Mouse (Mus musculus): Measurements from ENCODE around the gene Dthd1.

Dthd1 gene

DNA sequence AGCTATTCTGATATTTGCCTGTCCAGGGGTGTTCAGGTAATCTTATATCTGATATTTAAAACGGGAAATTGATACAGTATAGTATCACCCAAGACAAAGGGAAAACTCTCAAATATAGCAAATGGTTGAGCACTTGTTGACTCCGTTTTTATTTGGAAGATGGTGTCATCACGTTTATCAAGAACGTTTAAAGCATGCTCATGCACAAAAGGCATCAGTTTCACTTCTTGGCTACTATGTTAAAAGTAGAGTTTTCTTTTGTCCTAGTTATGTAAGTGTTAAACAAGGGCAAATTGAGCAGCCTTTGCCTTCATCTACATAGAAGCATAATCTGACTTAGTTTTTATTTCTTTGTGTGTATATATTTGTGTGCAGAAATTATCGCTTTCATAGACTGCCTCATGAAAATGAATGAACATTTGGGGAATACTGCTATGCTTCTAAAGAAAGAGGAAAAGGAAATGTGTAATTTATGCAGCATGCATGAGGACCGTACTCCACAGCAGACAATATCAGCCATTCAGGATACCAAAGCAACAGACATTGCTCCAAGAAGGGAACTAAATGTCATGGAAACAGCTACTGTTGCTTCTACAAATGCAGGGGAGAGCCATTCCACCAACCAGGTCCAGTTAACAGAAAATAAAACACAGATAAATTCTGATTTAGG lies at the start of gene Dthd1:
TSS of gene Dthd1 (plus strand) at position 422 of the 670 bp plus-strand sequence.
- peak; percentile 80 for ATAC-seq (ENCODE audit: low TSS enrichment)

GRCm38 (mm10) chr5:62764161-62764560 lies 49.5 kb upstream of the Dthd1 start:
- no peak for ATAC-seq (ENCODE audit: low TSS enrichment)

- peak; percentile 10; the same call in 1 of the 2 replicates for ATAC-seq (ENCODE audit: low TSS enrichment)
Measured at GRCm38 (mm10) chr5:62765459-62765783, 48.2 kb upstream of the Dthd1 start.

DNA sequence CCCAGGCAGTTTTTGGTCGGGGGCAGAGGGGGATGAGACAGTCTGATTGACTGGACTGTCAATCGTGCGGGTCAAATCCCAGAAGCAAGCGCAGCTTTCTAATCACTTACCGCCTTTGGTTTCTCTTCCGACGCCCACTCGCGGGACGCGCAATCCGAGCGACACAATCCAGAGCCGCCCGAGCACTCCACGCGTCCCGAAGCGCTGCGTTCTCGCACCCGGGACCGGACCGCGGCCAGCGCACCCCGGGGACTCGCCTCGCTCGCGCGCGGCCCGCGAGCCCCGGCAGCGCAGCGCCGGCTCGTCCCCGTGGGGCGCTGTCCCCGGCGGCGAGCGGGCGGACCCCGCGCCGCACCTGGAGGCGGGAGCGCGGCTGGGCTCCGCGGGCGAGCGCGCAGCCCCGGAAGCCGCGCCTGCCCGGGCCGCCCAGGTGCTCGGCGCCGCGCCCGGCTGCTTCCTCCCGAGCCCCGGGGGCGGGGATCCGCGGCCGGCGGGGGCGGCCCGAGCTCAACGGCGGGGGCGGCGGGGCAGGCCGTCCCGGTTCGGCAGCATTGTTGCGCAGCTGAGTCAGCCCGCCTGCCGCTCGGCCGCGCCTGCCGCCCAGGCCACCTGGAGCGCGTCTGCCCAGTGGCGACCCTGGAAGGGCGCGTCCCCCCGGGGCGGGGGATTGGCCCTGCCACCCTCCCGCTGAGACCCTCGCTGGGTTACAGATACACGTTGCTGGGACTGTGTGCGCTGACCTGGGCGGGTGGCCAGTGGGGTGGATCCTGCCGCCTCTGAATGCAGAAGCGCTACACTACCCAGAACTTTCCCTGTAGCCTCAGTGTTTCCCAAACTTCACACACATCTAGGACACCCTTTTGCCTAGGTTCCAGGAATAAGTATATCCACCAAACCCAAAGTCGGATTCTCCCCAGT lies 47.6 kb upstream of the Dthd1 start, which contains the start of gene Arap2:
TSS of gene Arap2 (minus strand) at position 376 of the 918 bp plus-strand sequence.
- ATAC-seq (ENCODE audit: low TSS enrichment) = peak; percentile 58

GRCm38 (mm10) chr5:62771775-62772599 lies 41.6 kb upstream of the Dthd1 start:
- peak; percentile 72 for ATAC-seq (ENCODE audit: low TSS enrichment)

DNA sequence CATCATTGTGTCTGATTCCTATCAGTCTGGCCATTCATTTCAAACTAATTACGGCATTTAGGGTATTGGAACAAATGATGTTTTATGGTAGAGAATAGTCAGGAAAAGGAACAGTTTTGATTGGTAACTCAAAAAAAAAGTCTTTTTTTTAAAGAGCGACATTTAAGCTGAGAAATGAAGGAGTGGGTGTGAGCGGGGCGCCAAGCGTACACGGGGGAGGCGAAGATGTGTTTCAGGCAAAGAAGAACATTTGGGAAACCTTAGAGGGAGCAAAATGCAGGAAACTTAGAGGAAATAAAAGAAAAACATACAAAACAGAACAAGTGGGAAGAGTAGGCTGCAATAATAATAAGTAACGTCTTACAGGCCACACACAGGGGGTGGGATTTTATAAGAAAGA lies 35.8 kb upstream of the Dthd1 start:
- ATAC-seq (ENCODE audit: low TSS enrichment) = peak; percentile 90

DNA sequence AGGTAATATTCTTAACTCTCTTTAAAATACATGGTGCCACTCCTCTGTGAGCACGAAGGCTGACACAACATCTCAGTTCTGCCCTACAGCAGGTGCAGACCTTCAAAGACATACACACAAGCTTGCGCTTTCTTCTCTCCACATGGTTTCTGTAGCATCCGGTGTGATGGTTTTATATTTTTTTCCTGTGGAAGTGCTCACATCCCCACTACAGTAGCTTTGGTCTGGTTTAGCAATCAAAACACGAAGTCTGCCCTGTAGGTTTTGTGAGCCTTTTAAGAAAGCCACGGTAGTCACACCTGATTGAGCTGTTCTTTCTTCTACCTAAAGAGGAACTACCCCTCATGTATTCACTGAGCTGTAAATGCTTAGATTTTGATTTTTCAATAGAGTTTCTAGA lies 34.9 kb upstream of the Dthd1 start:
- peak; percentile 50 for ATAC-seq (ENCODE audit: low TSS enrichment)

GRCm38 (mm10) chr5:62786809-62787208 lies 26.8 kb upstream of the Dthd1 start:
- ATAC-seq (ENCODE audit: low TSS enrichment) = no peak

DNA sequence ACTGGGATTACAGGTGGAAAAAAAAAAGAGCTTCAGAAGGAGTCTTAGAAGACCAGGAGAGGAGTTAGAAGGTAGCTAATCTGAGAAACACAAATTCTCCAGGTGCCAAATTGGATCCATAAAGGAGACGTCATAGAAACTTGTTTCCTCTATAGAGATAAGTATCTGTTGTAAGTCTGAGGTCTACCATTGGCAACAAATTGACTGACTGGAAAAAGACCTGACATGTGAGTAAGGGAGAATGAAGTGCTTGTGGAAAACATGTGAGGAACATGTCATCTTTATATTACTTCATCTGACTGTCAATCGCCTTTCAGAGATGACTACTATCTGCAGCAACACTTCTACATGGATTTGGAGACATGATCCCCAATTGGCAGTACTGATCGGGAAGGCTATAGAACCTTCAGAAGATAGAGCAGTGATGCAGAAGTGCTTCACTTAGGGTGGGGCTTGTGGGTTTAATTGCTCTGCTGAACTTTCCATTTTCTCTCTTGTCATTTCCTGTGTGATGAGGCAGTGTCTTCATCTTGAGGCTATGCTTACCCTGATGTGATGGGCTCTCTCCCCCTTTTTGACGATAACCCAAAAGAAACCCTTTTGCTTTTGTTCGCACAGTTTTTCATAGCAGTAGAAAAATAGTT lies 22.6 kb upstream of the Dthd1 start:
- ATAC-seq (ENCODE audit: low TSS enrichment) = no peak

DNA sequence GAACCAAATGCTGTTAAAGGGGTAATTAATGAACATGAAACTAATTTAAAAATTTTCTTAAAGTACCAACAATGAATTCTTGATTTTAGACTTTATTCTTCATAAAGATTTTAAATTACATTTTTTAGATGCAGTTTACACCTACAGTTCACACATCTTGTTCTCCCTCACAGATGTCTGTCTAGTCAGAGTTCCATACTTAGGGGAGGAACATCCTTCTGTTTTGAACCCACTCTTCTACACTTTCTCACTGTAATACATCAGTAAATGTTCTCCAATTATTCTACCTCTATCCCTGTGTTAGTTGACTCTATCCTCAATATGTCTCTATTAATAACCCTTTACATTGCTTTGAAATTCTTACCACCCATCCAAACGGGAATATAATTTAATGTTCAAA lies 20.8 kb upstream of the Dthd1 start:
- peak; percentile 96 for ATAC-seq (ENCODE audit: low TSS enrichment)

GRCm38 (mm10) chr5:62814072-62814414 lies 420 bp downstream of the Dthd1 start:
- ATAC-seq (ENCODE audit: low TSS enrichment) = peak; percentile 39

DNA sequence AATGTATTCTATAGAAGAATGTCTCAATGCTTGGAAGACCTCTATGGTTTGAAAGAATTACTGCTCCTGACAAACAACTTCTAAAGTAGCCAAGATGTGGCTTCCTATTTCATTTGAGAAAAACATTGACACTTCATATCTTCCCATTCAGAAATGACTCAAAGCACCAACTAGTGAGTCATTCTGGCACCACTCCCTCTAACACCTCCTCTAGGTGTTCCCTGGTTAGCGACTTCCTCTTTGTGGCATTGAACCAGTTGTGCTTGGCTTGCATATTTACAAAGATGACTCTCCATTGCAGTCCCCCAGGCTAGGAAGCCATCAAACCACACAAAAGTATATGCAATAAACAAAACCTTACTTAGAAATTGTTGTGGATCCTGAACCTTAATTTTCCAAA lies 2.1 kb downstream of the Dthd1 start:
- ATAC-seq (ENCODE audit: low TSS enrichment) = peak; percentile 55; the same call in 1 of the 2 replicates

GRCm38 (mm10) chr5:62819567-62819966 lies 5.9 kb downstream of the Dthd1 start:
- no peak for ATAC-seq (ENCODE audit: low TSS enrichment)

GRCm38 (mm10) chr5:62820363-62821271 lies 7.0 kb downstream of the Dthd1 start:
- ATAC-seq (ENCODE audit: low TSS enrichment) = no peak

GRCm38 (mm10) chr5:62842955-62843730 lies 29.5 kb downstream of the Dthd1 start:
- ATAC-seq (ENCODE audit: low TSS enrichment) = no peak

DNA sequence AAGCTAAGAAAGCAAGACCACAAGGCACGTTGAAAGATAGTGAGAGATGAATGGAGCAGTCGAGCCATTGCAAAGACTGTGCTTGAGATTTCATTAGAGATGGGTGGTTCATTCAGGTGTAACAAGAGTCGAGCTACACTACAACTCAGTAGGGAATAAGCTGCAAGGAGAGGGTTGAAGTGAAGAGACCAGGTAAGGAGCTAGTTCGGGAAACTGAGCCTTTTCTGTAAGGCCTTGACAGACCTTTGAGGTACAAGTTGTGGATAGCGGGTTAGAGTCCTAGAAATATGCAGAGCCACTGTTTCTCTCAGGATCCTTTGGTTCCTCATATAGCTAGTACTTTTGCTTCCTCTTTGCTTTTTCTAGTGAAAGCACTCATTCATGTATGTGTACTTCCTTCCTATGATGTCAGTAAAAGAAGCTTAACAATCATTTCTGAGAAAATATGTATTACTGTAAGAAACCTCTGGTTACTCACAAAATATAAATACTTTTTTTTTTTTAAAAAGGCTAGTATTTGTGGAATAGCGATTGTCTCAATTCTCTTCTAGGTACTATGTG lies 33.0 kb downstream of the Dthd1 start:
- ATAC-seq (ENCODE audit: low TSS enrichment) = no peak

DNA sequence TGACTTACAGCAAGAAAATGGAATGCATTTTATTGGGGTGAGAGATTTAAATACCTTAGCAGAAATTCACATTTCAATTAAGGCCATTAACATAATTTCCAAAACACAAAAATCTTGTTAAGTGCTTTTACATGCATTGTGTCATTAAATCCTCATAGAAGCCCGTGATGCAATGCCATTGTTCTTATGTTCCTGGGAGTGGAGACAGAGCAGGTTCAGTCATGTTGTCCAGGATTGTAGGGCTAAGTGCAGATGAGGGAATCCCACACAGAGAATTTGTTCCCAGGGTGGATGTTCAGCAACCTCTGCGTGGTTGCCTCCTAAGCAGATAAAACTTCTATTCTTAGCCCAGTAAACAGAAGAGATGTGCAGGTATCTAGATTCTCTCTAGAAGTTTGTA lies 37.7 kb downstream of the Dthd1 start:
- ATAC-seq (ENCODE audit: low TSS enrichment) = no peak

GRCm38 (mm10) chr5:62854361-62854844 lies 40.8 kb downstream of the Dthd1 start:
- no peak for ATAC-seq (ENCODE audit: low TSS enrichment)

DNA sequence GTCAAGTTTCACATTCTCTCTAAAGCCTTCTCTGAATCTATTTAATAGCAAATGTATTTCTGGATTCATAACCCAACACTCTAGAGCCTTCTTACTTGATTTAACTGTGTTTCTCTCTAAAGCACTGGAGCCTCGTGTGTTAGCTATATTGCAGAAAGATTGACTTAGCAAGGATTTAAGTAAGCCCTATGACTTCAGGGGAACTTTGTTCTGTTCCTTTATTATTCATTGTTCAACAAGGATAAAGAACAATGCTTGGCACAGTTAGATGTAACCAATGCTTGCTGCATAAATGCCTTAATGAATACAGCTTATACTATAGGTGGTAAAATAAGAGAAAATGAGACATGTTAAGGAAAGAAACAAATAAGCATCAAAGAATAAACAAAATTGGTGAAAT lies 43.9 kb downstream of the Dthd1 start:
- no peak for ATAC-seq (ENCODE audit: low TSS enrichment)

Data from frontal cortex, adult (tissue).